Mouse (Mus musculus): ENCODE data around the gene Slc9a4.
"Not testable (repeated sequence)": the region's sequence is repeated elsewhere in the genome, so short reads cannot be mapped to it uniquely, and the experiment has no call there.

The Slc9a4 gene

DNA sequence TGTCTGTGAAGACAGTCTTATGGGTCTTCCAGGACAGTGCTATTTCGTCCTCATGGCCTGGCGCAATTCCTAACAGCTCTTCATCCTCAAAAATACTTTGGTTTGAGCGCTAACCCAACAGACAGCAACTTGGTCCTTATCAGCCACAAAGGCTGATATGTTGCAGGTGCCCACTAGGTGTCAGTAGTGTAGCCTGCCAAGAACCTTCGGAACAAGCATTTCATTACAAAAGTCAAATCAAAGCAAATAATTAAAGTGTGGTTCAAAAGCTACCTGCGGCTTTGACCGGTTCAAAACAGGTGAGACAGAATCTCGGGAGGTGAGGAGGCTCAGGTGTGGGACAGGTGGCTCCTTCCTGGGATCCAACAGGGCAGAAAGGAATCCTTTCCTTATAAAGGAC is at the start of gene Slc9a4:
Slc9a4 (plus strand) TSS at position 298 of the 400 bp plus-strand sequence.
- peak; percentile 15 for DNase-seq (ENCODE audit: low spot score)

DNA sequence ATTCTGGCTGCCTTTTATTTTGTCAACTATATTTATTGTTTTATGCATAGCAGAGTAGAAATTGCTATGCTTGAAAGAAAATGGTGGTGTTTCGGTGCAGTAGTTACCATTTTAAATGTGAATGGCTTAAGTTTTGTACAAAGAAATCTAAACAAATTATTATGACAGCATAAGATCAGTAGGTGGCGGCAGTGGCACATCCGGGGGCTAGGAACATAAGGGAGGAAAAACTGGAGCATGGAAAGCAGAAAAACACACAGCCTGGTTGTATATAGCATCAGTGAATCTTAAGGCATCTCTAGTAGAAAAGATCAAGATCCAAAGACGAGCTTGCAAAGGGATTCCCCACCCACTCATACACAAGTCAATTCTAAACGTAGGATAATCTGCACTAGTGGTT is 42.3 kb upstream of the Slc9a4 start:
- no peak for DNase-seq (ENCODE audit: low spot score)

DNA sequence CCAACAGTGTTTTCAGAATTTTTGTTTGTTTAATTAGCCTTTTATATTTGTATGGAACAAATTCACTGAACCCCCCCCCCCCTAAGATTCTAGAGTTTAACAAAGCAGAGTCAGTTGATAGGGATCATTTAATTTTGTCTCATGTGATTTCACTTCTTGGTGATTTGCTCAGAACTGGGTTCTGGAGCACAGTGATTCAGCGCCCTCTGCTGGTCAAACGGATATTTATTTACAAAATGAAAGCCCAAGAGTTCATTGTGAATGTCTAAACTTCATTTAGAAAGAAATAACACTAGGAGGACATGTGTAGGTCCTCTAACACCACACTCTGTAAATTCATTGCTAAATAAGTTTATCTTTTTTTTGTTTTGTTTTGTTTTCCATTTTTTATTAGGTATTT is 35.2 kb upstream of the Slc9a4 start:
- DNase-seq (ENCODE audit: low spot score): peak; percentile 65

DNA sequence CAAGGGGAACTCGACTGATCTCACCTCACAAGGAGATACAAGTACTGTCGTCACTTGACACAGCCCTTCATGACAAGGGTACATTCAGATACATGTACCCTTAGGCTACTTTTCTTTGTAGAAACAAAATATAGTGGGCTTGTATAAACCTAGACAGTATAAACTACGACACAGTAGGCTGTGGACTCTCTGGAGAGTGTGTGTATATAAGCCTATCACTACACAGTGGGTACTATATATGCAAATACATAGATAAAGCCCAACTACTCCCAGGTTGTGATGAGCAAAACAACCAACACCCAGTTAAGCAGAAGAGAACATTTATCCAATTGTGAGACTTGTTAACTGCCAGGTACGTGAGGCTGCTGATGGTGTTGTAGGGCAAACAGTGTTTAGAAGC is 33.2 kb upstream of the Slc9a4 start:
- DNase-seq (ENCODE audit: low spot score): no peak

- DNase-seq (ENCODE audit: low spot score): no peak
Measured at GRCm38 (mm10) chr1:40547064-40547572, 32.8 kb upstream of the Slc9a4 start.

GRCm38 (mm10) chr1:40547762-40548161 is 32.1 kb upstream of the Slc9a4 start:
- DNase-seq (ENCODE audit: low spot score): no peak

DNA sequence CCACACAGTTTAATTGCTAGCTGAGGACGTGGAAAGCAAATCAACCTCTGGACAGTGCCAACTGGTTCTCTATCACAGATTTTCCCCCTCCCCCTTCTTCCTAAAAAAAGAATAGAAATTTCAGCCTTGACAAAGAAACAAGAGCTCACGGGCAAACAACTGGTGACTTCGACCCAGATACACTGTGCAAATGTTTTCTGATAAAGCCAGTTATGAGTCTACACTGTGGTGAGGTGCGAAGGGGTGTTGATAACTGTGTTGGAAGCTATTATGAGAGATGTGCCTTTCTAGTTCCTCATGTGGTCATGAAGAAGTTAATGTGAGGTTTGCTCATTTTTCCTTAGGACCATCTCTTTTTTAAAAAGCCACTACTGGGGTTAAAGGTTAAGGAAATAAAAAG is 10.5 kb upstream of the Slc9a4 start:
- no peak for DNase-seq (ENCODE audit: low spot score)

GRCm38 (mm10) chr1:40580269-40580668 is 388 bp downstream of the Slc9a4 start:
- no peak for DNase-seq (ENCODE audit: low spot score)

GRCm38 (mm10) chr1:40586776-40587175 is 6.9 kb downstream of the Slc9a4 start:
- DNase-seq (ENCODE audit: low spot score): no peak

DNA sequence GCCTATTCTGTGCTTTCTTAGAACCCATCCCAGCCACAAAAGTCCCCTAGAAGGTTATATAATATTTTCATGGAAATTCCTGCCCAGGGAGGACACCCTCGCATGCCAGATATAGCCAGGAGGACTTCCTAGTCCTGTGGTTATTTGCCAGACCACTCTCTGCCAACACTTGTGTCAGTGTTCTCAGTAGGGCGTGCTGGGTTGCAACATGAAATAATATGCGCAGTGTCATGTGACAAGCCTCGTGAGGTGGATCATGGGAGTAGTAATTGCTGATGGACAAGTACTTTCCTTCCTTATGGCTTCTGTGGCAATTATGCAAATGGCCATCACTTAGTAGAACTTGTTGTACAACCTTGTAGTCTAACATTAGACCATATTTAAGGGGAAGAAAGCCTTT is 11.1 kb downstream of the Slc9a4 start:
- DNase-seq (ENCODE audit: low spot score): no peak

DNA sequence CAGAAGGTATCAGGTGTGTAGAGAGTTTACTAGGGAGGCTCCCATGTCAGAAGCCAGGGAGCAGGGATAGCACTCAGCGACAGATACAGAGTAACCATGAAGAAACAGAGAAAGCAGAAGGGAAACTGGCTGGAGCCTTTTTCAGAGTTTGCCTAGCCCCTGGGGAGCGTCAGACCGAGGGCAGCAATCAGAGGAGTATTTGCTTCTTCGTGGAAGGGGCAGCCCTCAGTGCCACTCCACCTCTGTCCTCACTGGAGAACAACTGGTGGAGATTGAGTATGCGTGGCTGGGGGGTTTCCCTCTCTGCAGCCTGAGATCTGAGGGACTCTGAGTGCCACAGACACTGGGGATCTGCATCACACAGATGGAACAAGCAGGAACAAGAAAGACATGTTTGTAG is 17.9 kb downstream of the Slc9a4 start:
- DNase-seq (ENCODE audit: low spot score): no peak

DNA sequence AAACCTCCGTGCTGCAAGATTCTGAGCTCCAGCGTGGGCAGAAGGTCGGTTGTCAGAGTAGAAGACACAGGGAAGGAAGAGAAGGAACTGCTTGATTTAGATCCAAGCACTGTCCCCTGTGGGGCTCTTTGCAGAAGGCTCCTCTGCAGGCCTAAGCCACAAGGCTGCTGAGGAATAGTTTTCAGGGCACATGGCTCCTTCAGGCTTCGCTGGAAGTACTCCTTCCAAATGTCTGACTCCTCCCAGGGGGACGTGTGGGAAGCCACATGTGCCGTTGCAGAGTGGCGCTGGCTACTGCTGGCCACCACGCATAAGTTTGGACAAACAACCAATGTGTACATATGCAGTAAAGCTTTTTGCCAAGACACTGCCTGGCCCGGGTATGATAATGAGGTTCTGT is 19.8 kb downstream of the Slc9a4 start:
- DNase-seq (ENCODE audit: low spot score): not testable (repeated sequence)

DNA sequence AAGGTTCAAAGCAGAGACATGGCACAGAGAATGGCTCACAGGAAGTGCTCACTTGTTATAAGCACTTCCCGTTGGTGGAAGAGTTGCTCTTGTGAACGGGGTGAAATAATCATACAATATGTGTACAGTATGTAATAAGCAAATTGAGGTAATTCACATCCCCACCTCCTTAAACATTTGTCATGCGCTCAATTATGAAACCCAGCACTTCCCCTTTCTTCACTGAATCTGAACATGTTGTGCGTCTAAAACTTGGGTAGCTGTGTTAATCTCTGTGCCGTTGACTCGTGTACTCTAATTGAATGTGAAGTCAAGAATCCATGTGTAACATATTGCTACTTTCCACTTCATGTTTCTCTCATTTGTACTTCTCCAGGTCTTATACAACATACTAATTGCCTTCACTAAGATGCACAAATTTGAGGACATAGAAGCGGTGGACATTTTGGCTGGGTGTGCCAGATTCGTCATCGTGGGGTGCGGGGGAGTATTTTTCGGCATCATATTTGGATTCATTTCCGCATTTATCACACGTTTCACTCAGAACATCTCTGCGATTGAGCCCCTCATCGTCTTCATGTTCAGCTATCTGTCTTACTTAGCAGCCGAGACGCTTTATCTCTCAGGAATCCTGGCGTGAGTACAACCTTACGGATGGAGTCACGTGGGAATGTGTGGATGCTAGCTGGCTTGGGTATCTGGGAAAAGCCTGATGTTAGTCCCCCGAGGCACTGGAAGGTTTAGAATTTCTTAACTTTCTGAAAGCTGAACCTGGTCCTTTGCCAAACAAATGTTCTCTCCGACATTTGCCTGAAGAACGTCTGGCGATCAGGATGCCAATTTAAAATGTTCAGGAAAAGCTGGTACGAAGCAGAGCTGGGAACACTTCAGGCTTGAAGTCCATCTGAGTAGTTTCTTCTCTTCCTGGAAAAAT is 20.8 kb downstream of the Slc9a4 start:
- DNase-seq (ENCODE audit: low spot score): no peak

DNA sequence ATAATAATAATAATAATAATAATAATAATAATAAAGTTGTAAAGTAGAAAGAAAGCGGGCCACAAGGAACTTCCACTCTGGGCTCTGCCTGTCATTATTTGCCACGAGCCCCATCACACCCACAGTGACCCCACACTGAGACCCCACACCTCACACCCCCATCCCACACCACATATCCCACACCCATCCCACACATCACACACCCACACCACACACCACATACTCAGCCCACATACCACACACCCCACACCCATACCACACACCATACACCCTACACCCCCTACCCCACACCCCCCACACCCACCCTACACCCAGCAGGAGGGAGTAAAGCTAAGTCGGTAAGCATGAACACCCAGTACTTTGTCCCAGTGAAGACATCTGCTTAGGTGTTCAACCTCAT is 21.6 kb downstream of the Slc9a4 start:
- no peak for DNase-seq (ENCODE audit: low spot score)

DNA sequence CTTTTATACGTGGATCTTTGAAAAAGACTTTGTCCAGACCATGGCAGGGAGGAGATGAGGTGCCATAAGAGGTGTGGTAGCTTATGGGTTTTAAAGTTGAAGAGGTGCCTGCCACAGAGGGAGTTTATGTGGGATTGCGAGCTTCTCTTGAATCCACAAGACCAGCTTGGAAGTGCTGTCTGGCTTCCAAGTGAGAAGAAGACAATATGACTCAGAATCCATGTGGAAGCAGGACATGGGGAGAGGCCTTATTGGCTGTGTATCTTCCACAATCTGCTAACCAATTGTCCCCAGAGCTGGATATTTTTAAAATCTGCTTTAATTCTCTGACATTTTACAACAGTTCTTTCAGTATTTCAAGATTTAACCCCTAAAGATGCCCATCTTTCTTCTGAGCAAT is 33.3 kb downstream of the Slc9a4 start:
- DNase-seq (ENCODE audit: low spot score): no peak

DNA sequence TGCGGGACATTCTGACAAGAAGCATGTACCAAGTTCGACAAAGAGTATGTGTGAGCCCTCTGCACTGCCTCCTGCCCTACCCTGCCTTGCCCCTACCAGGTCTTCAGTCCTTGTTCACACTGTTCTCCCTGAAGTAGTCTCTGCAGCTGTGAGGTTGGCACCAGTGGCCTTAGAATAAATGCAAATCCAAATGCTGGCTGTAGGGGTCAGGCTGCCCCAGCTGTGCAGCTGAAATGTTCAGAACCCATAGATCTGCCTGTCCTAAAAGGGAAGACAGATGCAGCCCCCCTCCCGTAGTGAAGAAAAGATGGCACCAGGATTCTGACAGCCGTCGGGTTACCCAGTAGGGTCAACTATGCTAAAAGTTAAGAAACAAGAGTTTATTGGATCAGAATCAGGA is 39.2 kb downstream of the Slc9a4 start:
- DNase-seq (ENCODE audit: low spot score): no peak

DNA sequence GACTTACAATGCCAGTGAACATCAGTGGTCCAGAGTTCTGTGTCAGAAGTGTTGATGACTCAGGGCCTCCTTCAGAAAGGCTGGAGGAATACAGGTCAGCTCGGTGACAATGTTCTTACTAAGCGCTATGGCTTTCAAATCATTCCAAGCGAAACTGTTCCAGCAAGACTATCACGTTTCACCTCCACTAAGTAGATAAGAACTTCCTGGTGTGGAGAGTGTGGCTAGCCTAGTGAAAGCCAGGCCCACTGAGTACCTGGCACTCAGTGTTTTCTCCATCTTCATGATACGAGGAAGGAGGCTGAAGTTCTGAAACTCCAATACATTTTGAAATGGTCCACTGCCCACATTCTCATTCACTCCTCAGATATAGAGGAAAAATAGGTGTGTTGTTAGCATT is 40.0 kb downstream of the Slc9a4 start:
- no peak for DNase-seq (ENCODE audit: low spot score)

- DNase-seq (ENCODE audit: low spot score): no peak
Measured at GRCm38 (mm10) chr1:40624954-40625353, 45.1 kb downstream of the Slc9a4 start.

GRCm38 (mm10) chr1:40626954-40627353 is 47.1 kb downstream of the Slc9a4 start:
- no peak for DNase-seq (ENCODE audit: low spot score)

GRCm38 (mm10) chr1:40628443-40628842 is 48.6 kb downstream of the Slc9a4 start:
- DNase-seq (ENCODE audit: low spot score): no peak

DNA sequence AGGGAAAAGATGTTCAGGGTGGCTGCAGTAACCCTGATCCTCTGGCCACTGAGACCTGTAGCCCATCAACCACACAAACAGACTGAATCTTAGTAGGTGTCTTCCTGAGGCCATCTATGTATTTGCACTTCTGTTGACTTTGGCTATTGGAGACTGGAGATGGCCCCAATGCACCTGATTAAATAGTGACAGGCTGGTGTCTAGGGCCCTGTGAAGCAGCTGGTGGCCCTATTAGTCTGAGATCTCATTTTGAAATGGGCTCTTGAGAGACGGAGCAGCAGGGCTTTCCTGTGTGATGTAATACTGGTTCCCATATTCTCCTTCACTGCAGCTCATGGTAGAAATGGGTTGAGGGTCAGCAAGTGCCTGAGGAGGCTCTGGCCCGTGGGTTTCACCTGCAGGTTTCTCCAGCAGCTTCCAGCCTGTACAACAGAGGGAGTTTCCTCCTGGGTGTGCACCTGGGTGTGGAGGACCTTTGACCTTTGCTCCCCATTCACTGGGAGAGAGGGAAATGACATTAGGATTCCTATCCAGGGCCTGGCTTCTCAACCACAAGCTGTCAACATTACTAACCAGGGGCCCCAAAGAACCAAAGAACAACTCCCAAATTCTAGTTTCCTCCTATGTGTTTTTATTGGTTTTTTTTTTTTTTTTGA is 52.7 kb downstream of the Slc9a4 start:
- DNase-seq (ENCODE audit: low spot score): no peak

GRCm38 (mm10) chr1:40634608-40635007 is 54.7 kb downstream of the Slc9a4 start:
- DNase-seq (ENCODE audit: low spot score): no peak

- DNase-seq (ENCODE audit: low spot score): no peak
Measured at GRCm38 (mm10) chr1:40648234-40648633, 68.4 kb downstream of the Slc9a4 start.
